In genomic region chr3:158777661-158778060, GRCm38 (mm10) we compare ENCODE assay signal across 21 mouse cellular contexts.
A peak's percentile ranks its signal among the peaks of the same experiment; 100 is the strongest.
DNase-seq lines count a peak whose midpoint lies in the region; ATAC-seq and TF ChIP-seq lines count a peak whose summit lies in the region.
"Had no signal": no experiment of that assay in that cellular context is flagged by ENCODE, and none has a peak within 500 bp of the region (broad histone marks: within the 10 kb centered on the region; RNA-seq: fewer than 3 reads in every experiment).

No protein-coding gene starts in this region.

- no peak overlapping the region for H3K4me2 ChIP-seq in midbrain, embryonic 11.5 days
- H3K4me2 ChIP-seq in midbrain, embryonic 16.5 days (ENCODE audit: low read length) = no peak overlapping the region
- H3K4me2 ChIP-seq: embryonic facial prominence, embryonic 12.5 days; forebrain, embryonic 13.5 days; forebrain, embryonic 15.5 days had no signal

- no peaks in the 10 kb centered on the region for H3K4me1 ChIP-seq in midbrain, embryonic 11.5 days (ENCODE audit: control insufficient read depth, insufficient read depth, low read length)
- H3K4me1 ChIP-seq in midbrain, embryonic 16.5 days (ENCODE audit: control insufficient read depth, insufficient read depth, low read length) = no peaks in the 10 kb centered on the region
- H3K4me1 ChIP-seq: embryonic facial prominence, embryonic 10.5 days; embryonic facial prominence, embryonic 12.5 days; forebrain, embryonic 13.5 days; forebrain, embryonic 15.5 days had no signal

- H3K9ac ChIP-seq in midbrain, embryonic 11.5 days (ENCODE audit: low read length) = no peak overlapping the region
- no peak overlapping the region for H3K9ac ChIP-seq in midbrain, embryonic 16.5 days (ENCODE audit: low read depth, low read length)
- H3K9ac ChIP-seq: embryonic facial prominence, embryonic 12.5 days; forebrain, embryonic 13.5 days; forebrain, embryonic 15.5 days; forebrain, postnatal 0 days had no signal

- WGBS in midbrain, embryonic 11.5 days = 91% methylated on average over 5 of the region's 5 CpGs
- 76% methylated on average over 5 of the region's 5 CpGs for WGBS in midbrain, embryonic 16.5 days

- DNase-seq in midbrain, embryonic 11.5 days (ENCODE audit: low spot score, missing footprints) = no peak
- peak; percentile 3 for DNase-seq in R1 (ENCODE audit: low read depth, low spot score)
- no peak for DNase-seq in urinary bladder, adult 18-20 months (ENCODE audit: low spot score in 2 of 2)
- no peak for DNase-seq in left cerebral cortex, adult 9 months (ENCODE audit: low spot score in 2 of 2)
- DNase-seq: adrenal gland, adult 8-10 months; adrenal gland, postnatal 14 days; adrenal gland, postnatal 36 days; B cell, adult 2 months; cerebellum, adult 11-12 months; cerebellum, adult 2 months; cerebellum, adult 9-10 months; cerebellum, postnatal 10 days; cerebellum, postnatal 25 days; forebrain, postnatal 0 days had no signal

- peak; percentile 4; the same call in 1 of the 2 replicates for ATAC-seq in midbrain, embryonic 11.5 days (ENCODE audit: low FRiP score)
- no peak for ATAC-seq in midbrain, embryonic 16.5 days
- no peak for ATAC-seq in megakaryocyte, adult 5-6 weeks (ENCODE audit: poor library complexity, severe bottlenecking)
- ATAC-seq: forebrain, embryonic 13.5 days; forebrain, embryonic 15.5 days; forebrain, postnatal 0 days had no signal

- H3K36me3 ChIP-seq in midbrain, embryonic 11.5 days (ENCODE audit: control insufficient read depth, insufficient read depth, low read length) = no peaks in the 10 kb centered on the region
- H3K36me3 ChIP-seq in midbrain, embryonic 16.5 days (ENCODE audit: control insufficient read depth, insufficient read depth, low read length) = no peaks in the 10 kb centered on the region
- no peaks in the 10 kb centered on the region for H3K36me3 ChIP-seq in C2C12 (ENCODE audit: control insufficient read depth, insufficient read depth)
- H3K36me3 ChIP-seq: embryonic facial prominence, embryonic 10.5 days; embryonic facial prominence, embryonic 12.5 days; forebrain, embryonic 15.5 days had no signal

- TF ChIP-seq CTCF in C2C12 (IDR thresholded peaks at IDR 0.05; ENCODE audit: control insufficient read depth, insufficient read depth, insufficient read length) = no peak

- no peak overlapping the region for H3ac ChIP-seq in C2C12 (ENCODE audit: control insufficient read depth, insufficient read length, low read depth)

- H3K27ac ChIP-seq in midbrain, embryonic 11.5 days (ENCODE audit: low read depth, low read length) = no peak overlapping the region
- H3K27ac ChIP-seq in midbrain, embryonic 16.5 days (ENCODE audit: low read length) = no peak overlapping the region
- H3K27ac ChIP-seq: embryonic facial prominence, embryonic 10.5 days; embryonic facial prominence, embryonic 12.5 days; forebrain, embryonic 13.5 days; forebrain, embryonic 15.5 days had no signal

- no peaks in the 10 kb centered on the region for H3K9me3 ChIP-seq in midbrain, embryonic 11.5 days (ENCODE audit: control insufficient read depth, low read length)
- no peaks in the 10 kb centered on the region for H3K9me3 ChIP-seq in midbrain, embryonic 16.5 days (replicated peaks; ENCODE audit: control insufficient read depth, low read length, poor library complexity, severe bottlenecking)
- H3K9me3 ChIP-seq: embryonic facial prominence, embryonic 10.5 days; embryonic facial prominence, embryonic 12.5 days; forebrain, embryonic 13.5 days; forebrain, embryonic 15.5 days had no signal

- H3K27me3 ChIP-seq in midbrain, embryonic 11.5 days (ENCODE audit: control insufficient read depth, insufficient read depth, low read length) = no peaks in the 10 kb centered on the region
- no peaks in the 10 kb centered on the region for H3K27me3 ChIP-seq in midbrain, embryonic 16.5 days (ENCODE audit: control insufficient read depth, insufficient read depth, low read depth, low read length)
- H3K27me3 ChIP-seq in C2C12 (ENCODE audit: control insufficient read depth, insufficient read depth, insufficient read length) = no peaks in the 10 kb centered on the region
- H3K27me3 ChIP-seq: embryonic facial prominence, embryonic 12.5 days; forebrain, embryonic 13.5 days; forebrain, embryonic 15.5 days had no signal

- no peak overlapping the region for H3K4me3 ChIP-seq in midbrain, embryonic 11.5 days (ENCODE audit: low read depth, low read length)
- no peak overlapping the region for H3K4me3 ChIP-seq in midbrain, embryonic 16.5 days (ENCODE audit: low read depth, low read length)
- H3K4me3 ChIP-seq in C2C12 (ENCODE audit: insufficient read depth, poor library complexity, severe bottlenecking) = no peak overlapping the region
- H3K4me3 ChIP-seq: embryonic facial prominence, embryonic 10.5 days; embryonic facial prominence, embryonic 12.5 days; forebrain, embryonic 13.5 days; forebrain, embryonic 15.5 days had no signal

- H3K79me3 ChIP-seq in C2C12 (ENCODE audit: low read depth) = no peaks in the 10 kb centered on the region

- no peaks in the 10 kb centered on the region for H3K79me2 ChIP-seq in C2C12 (ENCODE audit: control insufficient read depth, insufficient read depth)

TF ChIP-seq in C2C12, 6 proteins besides CTCF, POLR2A, EP300 and RAD21:
- TF ChIP-seq MYOG (IDR thresholded peaks at IDR 0.05; ENCODE audit: control insufficient read depth, extremely low read depth, insufficient read length) = no peak
- TF ChIP-seq USF1 (IDR thresholded peaks at IDR 0.05; ENCODE audit: low read depth) = peak; percentile 85
- no peak for TF ChIP-seq MYOD1 (IDR thresholded peaks at IDR 0.05; ENCODE audit: control insufficient read depth, insufficient read length, low read depth)
- TF ChIP-seq FOSL1 (IDR thresholded peaks at IDR 0.05; ENCODE audit: insufficient read depth, low read length, poor library complexity, severe bottlenecking) = no peak
